Mouse (Mus musculus) B cell, adult (primary cell): Measurements from ENCODE around the gene Tubb2a. TPM values are rescaled to one million over a fixed set of nuclear protein-coding genes. Genes with fewer than 3 reads are reported as not detected.

ENCODE experiments used
- total RNA-seq: library from RNA; stranded (reverse); gene quantifications from 4 replicates; pipeline ENCODE4 v1.2.4, GENCODE M21; 2023; ENCODE audit not compliant: inconsistent age

Gene Tubb2a
- 12.5 to 14.3 TPM (median 12.7 TPM) in 4 replicates for total RNA-seq

DNA sequence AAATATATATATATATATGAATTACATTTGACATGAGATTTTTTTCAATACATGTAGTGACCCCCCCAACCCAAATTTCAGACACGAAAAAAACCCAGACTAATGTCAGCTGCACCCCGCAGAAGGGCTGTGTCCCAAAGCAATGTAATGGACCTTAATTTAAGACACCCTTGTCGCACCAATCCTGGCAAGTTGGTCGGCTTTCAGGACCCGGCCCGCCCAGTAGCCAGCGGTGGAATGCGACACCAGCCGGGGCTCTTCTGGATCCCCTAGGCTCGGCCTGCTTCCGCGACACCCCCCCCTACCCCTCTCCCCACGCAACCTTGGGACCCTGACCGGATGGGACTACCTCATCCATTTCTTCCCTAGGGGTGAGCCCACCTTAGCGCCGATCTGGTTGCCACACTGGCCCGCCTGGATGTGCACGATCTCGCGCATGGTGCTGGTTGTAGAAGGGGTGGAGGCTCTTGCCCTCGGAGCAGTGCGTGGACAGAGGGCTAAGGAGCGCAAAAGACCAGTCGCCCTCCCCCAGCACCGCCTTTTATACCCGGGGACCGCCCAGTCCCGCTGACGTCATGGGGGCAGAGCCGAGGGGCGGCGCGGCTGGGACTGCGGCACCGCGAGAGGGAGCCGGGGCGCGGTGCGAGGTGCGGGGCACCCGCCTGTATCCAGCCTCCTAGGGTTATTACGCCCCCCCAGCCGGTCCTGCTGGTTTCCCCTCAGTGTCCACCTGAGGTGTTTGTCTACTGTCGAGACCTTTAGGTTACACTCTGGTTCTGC is at the start of gene Tubb2a:
TSS of gene Tubb2a (minus strand) at position 516 of the 780 bp plus-strand sequence.

GRCm38 (mm10) chr13:34037172-34038055 is 40.4 kb downstream of the Tubb2a start, which contains the start of gene Bphl:
Gene Bphl (plus strand): TSS chr13:34037597.

Other genes starting within 250 kb of the Tubb2a start
- not detected in 4 replicates for gene Serpinb6e, start 234.6 kb downstream of the Tubb2a start, total RNA-seq
- 0.42 TPM in 1 of 4 replicates, not detected in the others for gene Serpinb6c, start 172.3 kb downstream of the Tubb2a start, total RNA-seq
- gene Nqo2, start 113.3 kb downstream of the Tubb2a start, total RNA-seq, result 2.0 to 4.8 TPM (median 2.6 TPM) in 4 replicates
- gene Ripk1, start 75.6 kb downstream of the Tubb2a start, total RNA-seq, result 38.8 to 47.3 TPM (median 46.5 TPM) in 4 replicates
- gene Serpinb6a, start 75.2 kb downstream of the Tubb2a start, total RNA-seq, result 11.6 to 13.7 TPM (median 12.6 TPM) in 4 replicates
- gene Bphl, start 40.4 kb downstream of the Tubb2a start, total RNA-seq, result 10.5 to 16.8 TPM (median 11.8 TPM) in 4 replicates
- 4.8 to 5.8 TPM (median 5.3 TPM) in 4 replicates for gene Tubb2b, start 52.5 kb upstream of the Tubb2a start, total RNA-seq
- gene Psmg4, start 85.0 kb upstream of the Tubb2a start, total RNA-seq, result 38.3 to 50.5 TPM (median 43.3 TPM) in 4 replicates